20 mouse cellular contexts compared by ENCODE assay signal in the genomic region with DNA sequence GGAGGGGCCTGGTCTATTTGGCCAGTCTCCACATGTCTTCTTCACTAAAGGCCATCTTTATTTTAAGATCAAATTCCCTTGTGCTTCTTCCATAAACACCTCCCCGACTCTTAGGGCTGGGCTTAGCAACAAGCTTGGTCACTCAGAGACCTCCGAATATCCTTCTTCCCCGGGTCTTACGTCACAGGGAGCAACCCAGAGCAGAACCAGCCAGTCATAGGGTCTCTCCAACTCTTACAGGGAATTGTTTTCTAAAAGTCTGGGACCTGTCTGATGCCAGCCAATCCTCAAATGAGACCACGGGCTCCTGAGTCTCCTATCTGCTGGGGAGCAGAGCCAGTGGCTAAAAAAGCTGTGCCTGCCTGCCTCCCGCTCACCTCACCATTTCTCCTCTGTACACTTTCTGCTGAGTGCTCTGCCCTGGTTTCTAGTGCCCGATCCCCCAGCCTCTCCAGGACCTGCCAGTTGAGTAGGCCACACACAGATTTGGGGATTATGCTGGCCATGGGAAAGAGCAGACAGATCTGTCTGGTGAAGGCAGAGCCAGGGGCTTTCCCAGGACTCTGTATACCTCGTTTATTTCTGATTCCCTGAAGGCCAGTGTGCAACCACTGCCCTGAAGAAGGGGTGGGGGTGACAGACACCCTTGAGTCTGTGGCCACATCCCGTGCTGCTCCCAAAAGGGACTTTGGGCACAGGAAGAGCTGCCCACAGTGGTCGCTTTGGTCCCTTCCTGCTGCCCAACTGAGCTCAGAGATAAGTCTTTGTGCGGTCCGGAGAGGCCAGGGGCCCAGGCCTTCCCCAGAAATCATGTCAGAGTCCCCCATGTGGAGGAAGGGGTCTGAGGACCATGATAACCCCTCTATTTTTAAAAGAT. TPM values are rescaled to one million over a fixed set of nuclear protein-coding genes. Genes with fewer than 3 reads are reported as not detected.
A peak's percentile ranks its signal among the peaks of the same experiment; 100 is the strongest.
DNase-seq lines count a peak whose midpoint lies in the region; ATAC-seq and TF ChIP-seq lines count a peak whose summit lies in the region.
"Had no signal": no experiment of that assay in that cellular context is flagged by ENCODE, and none has a peak within 500 bp of the region (broad histone marks: within the 10 kb centered on the region; RNA-seq: fewer than 3 reads in every experiment).

No protein-coding gene starts in this region.

- H3K9me3 ChIP-seq in megakaryocyte, embryonic 14.5 days: no peaks in the 10 kb centered on the region
- peaks cover 4% of the 10 kb centered on the region; the same call in 1 of the 2 replicates for H3K9me3 ChIP-seq in liver, embryonic 12.5 days (replicated peaks)
- H3K9me3 ChIP-seq: embryonic facial prominence, embryonic 13.5 days; forebrain, embryonic 13.5 days; kidney, embryonic 15.5 days; midbrain, embryonic 12.5 days had no signal

- no peak overlapping the region for H3K4me3 ChIP-seq in gastrocnemius, adult 2 months
- H3K4me3 ChIP-seq in megakaryocyte, embryonic 14.5 days (replicated peaks): peak overlapping the region; percentile 85
- H3K4me3 ChIP-seq in bone marrow, adult 2 months (replicated peaks; ENCODE audit: control insufficient read depth, low read depth, low read length): no peak overlapping the region
- peak overlapping the region; percentile 13 for H3K4me3 ChIP-seq in liver, embryonic 12.5 days
- H3K4me3 ChIP-seq: embryonic facial prominence, embryonic 13.5 days; forebrain, embryonic 13.5 days; kidney, embryonic 15.5 days; midbrain, embryonic 12.5 days had no signal

- TF ChIP-seq POLR2A in bone marrow, adult 2 months (IDR thresholded peaks at IDR 0.05; ENCODE audit: borderline replicate concordance, control insufficient read depth, low read depth, low read length): no peak

- 11% methylated on average over 12 of the region's 12 CpGs for WGBS in bone marrow, adult 2 months
- 12% methylated on average over 12 of the region's 12 CpGs for WGBS in liver, embryonic 12.5 days (ENCODE audit: insufficient replicate concordance)

- H3K9ac ChIP-seq in liver, embryonic 12.5 days: peak overlapping the region; percentile 76
- H3K9ac ChIP-seq: forebrain, embryonic 13.5 days; kidney, embryonic 15.5 days; midbrain, embryonic 12.5 days had no signal

- no peak for ATAC-seq in megakaryocyte, adult 5-6 weeks (ENCODE audit: poor library complexity, severe bottlenecking)
- no peak for ATAC-seq in liver, embryonic 12.5 days
- ATAC-seq: forebrain, embryonic 13.5 days; hindbrain, embryonic 16.5 days had no signal

- no peaks in the 10 kb centered on the region for H3K27me3 ChIP-seq in megakaryocyte, embryonic 14.5 days (replicated peaks)
- no peaks in the 10 kb centered on the region for H3K27me3 ChIP-seq in liver, embryonic 12.5 days (replicated peaks)
- H3K27me3 ChIP-seq: kidney, embryonic 15.5 days had no signal

- peaks cover 93% of the 10 kb centered on the region for H3K4me1 ChIP-seq in megakaryocyte, embryonic 14.5 days
- H3K4me1 ChIP-seq in bone marrow, adult 2 months (ENCODE audit: control insufficient read depth, insufficient read depth, low read length): peaks cover 12% of the 10 kb centered on the region
- H3K4me1 ChIP-seq in liver, embryonic 12.5 days: peaks cover 100% of the 10 kb centered on the region
- H3K4me1 ChIP-seq: forebrain, embryonic 13.5 days had no signal

- intact Hi-C loops in gastrocnemius, adult 2 months (cut with DNase I): no loop called here

- no peak overlapping the region for H3K27ac ChIP-seq in gastrocnemius, adult 2 months
- peak overlapping the region; percentile 55 for H3K27ac ChIP-seq in bone marrow, adult 2 months (ENCODE audit: control insufficient read depth, insufficient read depth, low read depth, low read length, poor library complexity)
- peak overlapping the region; percentile 96 for H3K27ac ChIP-seq in liver, embryonic 12.5 days
- H3K27ac ChIP-seq: embryonic facial prominence, embryonic 13.5 days; forebrain, embryonic 13.5 days; kidney, embryonic 15.5 days had no signal

- DNase-seq in gastrocnemius, adult 2 months: peak; percentile 1
- no peak for DNase-seq in gastrocnemius, adult 18-20 months (ENCODE audit: low spot score)
- DNase-seq in natural killer cell, adult 2 months (ENCODE audit: low spot score in 2 of 2): no peak
- DNase-seq in kidney, postnatal 36 days: no peak
- DNase-seq: adrenal gland, postnatal 25 days; cerebellum, postnatal 36 days; lung, postnatal 10 days had no signal

- H3K4me2 ChIP-seq in liver, embryonic 12.5 days: peak overlapping the region; percentile 64
- H3K4me2 ChIP-seq: embryonic facial prominence, embryonic 13.5 days; forebrain, embryonic 13.5 days; kidney, embryonic 15.5 days; midbrain, embryonic 12.5 days had no signal

- TF ChIP-seq CTCF in gastrocnemius, adult 2 months (IDR thresholded peaks at IDR 0.05): no peak
- no peak for TF ChIP-seq CTCF in bone marrow, adult 2 months (IDR thresholded peaks at IDR 0.05; ENCODE audit: control insufficient read depth, insufficient read depth, low read length)

- H3K36me3 ChIP-seq in megakaryocyte, embryonic 14.5 days (replicated peaks; ENCODE audit: low read length): no peaks in the 10 kb centered on the region
- H3K36me3 ChIP-seq in liver, embryonic 12.5 days: no peaks in the 10 kb centered on the region
- H3K36me3 ChIP-seq: embryonic facial prominence, embryonic 13.5 days; kidney, embryonic 15.5 days; midbrain, embryonic 12.5 days had no signal

RNA-seq across cellular contexts. Expression of gene Gtf3c5, which starts 15.4 kb away (rescaled TPM):
- 1 to 10 TPM; 7.2 to 8.0 TPM for total RNA-seq in gastrocnemius, adult 2 months (2021)
- 1 to 10 TPM; 7.2 to 8.9 TPM for total RNA-seq in gastrocnemius, adult 18-20 months (2021)
- polyA plus RNA-seq in megakaryocyte, embryonic 14.5 days (2012; ENCODE audit: insufficient read depth, low replicate concordance): 4.1 and 10.3 TPM in 2 replicates
- total RNA-seq in megakaryocyte, adult 5-6 weeks (2015): 12.2 and 15.2 TPM in 2 replicates
- total RNA-seq in megakaryocyte, adult 5-6 weeks (2017): 10.3 and 13.7 TPM in 2 replicates
- 14.5 and 14.7 TPM in 2 replicates for polyA plus RNA-seq in bone marrow, adult 2 months (2011; ENCODE audit: insufficient read depth, insufficient read length, low replicate concordance, missing spikeins)
- polyA plus RNA-seq in liver, embryonic 12.5 days (2016; fragmentation: Nextera tagmentation; extraction: Ambion mirVana): 24.9 and 26.3 TPM in 2 replicates

RNA-seq across cellular contexts. Expression of gene Gfi1b, which starts 22.9 kb away (rescaled TPM):
- total RNA-seq in gastrocnemius, adult 2 months (2021): not detected
- total RNA-seq in gastrocnemius, adult 18-20 months (2021): not detected
- 225 and 586 TPM in 2 replicates for polyA plus RNA-seq in megakaryocyte, embryonic 14.5 days (2012; ENCODE audit: insufficient read depth, low replicate concordance)
- total RNA-seq in megakaryocyte, adult 5-6 weeks (2015): 2.9 and 7.4 TPM in 2 replicates
- 6.1 and 7.8 TPM in 2 replicates for total RNA-seq in megakaryocyte, adult 5-6 weeks (2017)
- 62.0 and 66.9 TPM in 2 replicates for polyA plus RNA-seq in bone marrow, adult 2 months (2011; ENCODE audit: insufficient read depth, insufficient read length, low replicate concordance, missing spikeins)
- polyA plus RNA-seq in liver, embryonic 12.5 days (2016; fragmentation: Nextera tagmentation; extraction: Ambion mirVana): 117 and 121 TPM in 2 replicates
- total RNA-seq: adrenal gland, postnatal 25 days; layer of hippocampus, adult 8-10 months; left cerebral cortex, postnatal 14 days had no signal
- polyA plus RNA-seq: hindbrain, embryonic 16.5 days; neural tube, embryonic 14.5 days had no signal

RNA-seq across cellular contexts. Expression of gene Cel, which starts 35.7 kb away (rescaled TPM):
- total RNA-seq in gastrocnemius, adult 2 months (2021): not detected
- total RNA-seq in gastrocnemius, adult 18-20 months (2021): under 1 TPM in 1 of 2 experiments, not detected in 1; 0.16 TPM
- not detected in 2 replicates for polyA plus RNA-seq in megakaryocyte, embryonic 14.5 days (2012; ENCODE audit: insufficient read depth, low replicate concordance)
- total RNA-seq in megakaryocyte, adult 5-6 weeks (2015): not detected in 2 replicates
- total RNA-seq in megakaryocyte, adult 5-6 weeks (2017): not detected in 2 replicates
- 0.72 TPM in 1 of 2 replicates, not detected in the other for polyA plus RNA-seq in bone marrow, adult 2 months (2011; ENCODE audit: insufficient read depth, insufficient read length, low replicate concordance, missing spikeins)
- polyA plus RNA-seq in liver, embryonic 12.5 days (2016; fragmentation: Nextera tagmentation; extraction: Ambion mirVana): not detected in 2 replicates
- total RNA-seq: heart, adult 8-10 months; layer of hippocampus, adult 8-10 months; left cerebral cortex, postnatal 14 days had no signal
- polyA plus RNA-seq: embryonic facial prominence, embryonic 13.5 days; forebrain, embryonic 13.5 days; hindbrain, embryonic 16.5 days; midbrain, embryonic 12.5 days; neural tube, embryonic 14.5 days had no signal

RNA-seq across cellular contexts. Expression of gene Tsc1, which starts 42.1 kb away (rescaled TPM):
- total RNA-seq in gastrocnemius, adult 2 months (2021): 10 to 100 TPM; 42.5 to 45.9 TPM
- total RNA-seq in gastrocnemius, adult 18-20 months (2021): 10 to 100 TPM; 40.6 to 45.6 TPM
- 1.1 and 1.7 TPM in 2 replicates for polyA plus RNA-seq in megakaryocyte, embryonic 14.5 days (2012; ENCODE audit: insufficient read depth, low replicate concordance)
- 8.9 and 10.9 TPM in 2 replicates for total RNA-seq in megakaryocyte, adult 5-6 weeks (2015)
- total RNA-seq in megakaryocyte, adult 5-6 weeks (2017): 11.7 and 12.9 TPM in 2 replicates
- polyA plus RNA-seq in bone marrow, adult 2 months (2011; ENCODE audit: insufficient read depth, insufficient read length, low replicate concordance, missing spikeins): 9.4 and 12.5 TPM in 2 replicates
- polyA plus RNA-seq in liver, embryonic 12.5 days (2016; fragmentation: Nextera tagmentation; extraction: Ambion mirVana): 12.5 and 13.6 TPM in 2 replicates

Comparison
In these comparisons a context has a peak if more than half of its experiments do, and no peak if none do; other contexts are left out.
1. H3K4me3 ChIP-seq: peak in megakaryocyte, embryonic 14.5 days (single experiment) and liver, embryonic 12.5 days (single experiment); none in gastrocnemius, adult 2 months (single experiment) and bone marrow, adult 2 months (single experiment).